Mouse (Mus musculus) midbrain, postnatal 0 days (tissue): ENCODE measurements at regions not wholly inside any gene's neighbourhood (a gene's known extent, or its start where the extent isn't known, plus 50 kb on each side); places are given as distances from the start of the nearest gene placed in this dataset.

Source experiments
- ATAC-seq: fragments of 200-750 bp; cut with Nextera tagmentation; 2 replicates; pipeline ENCODE4 v1.8.0; 2017; ENCODE audit warnings: moderate number of reproducible peaks, mild to moderate bottlenecking, moderate TSS enrichment, moderate library complexity; ENCODE audit not compliant: low FRiP score
- DNase-seq: peaks from one replicate; pipeline ENCODE4 v3.0.0-alpha.2; 2015; ENCODE audit warnings: low spot score
- H3K27ac ChIP-seq: fragments of 300-500 bp; sonication (generic); 2 replicates; pipeline ENCODE4 v1.5.1; 2014; ENCODE audit warnings: low read depth, mild to moderate bottlenecking, low read length, mixed read lengths
- H3K27me3 ChIP-seq: fragments of 300-500 bp; sonication (generic); 2 replicates; pipeline ENCODE4 v1.6.1; 2014; ENCODE audit warnings: low read length, control low read depth, mixed read lengths; ENCODE audit not compliant: insufficient read depth
- H3K36me3 ChIP-seq: fragments of 300-500 bp; sonication (generic); 2 replicates; pipeline ENCODE4 v1.6.1; 2014; ENCODE audit warnings: low read length, control low read depth, mixed read lengths; ENCODE audit not compliant: insufficient read depth
- H3K4me1 ChIP-seq: fragments of 300-500 bp; sonication (generic); 2 replicates; pipeline ENCODE4 v1.6.1; 2014; ENCODE audit warnings: mild to moderate bottlenecking, control low read depth, antibody characterized with exemption, low read length, mixed read lengths; ENCODE audit not compliant: insufficient read depth
- H3K4me2 ChIP-seq: fragments of 300-500 bp; sonication (generic); 2 replicates; pipeline ENCODE4 v1.6.1; 2014; ENCODE audit warnings: low read depth, mild to moderate bottlenecking, low read length, mixed read lengths; ENCODE audit not compliant: poor library complexity, severe bottlenecking
- H3K4me3 ChIP-seq: fragments of 300-500 bp; sonication (generic); 2 replicates; pipeline ENCODE4 v1.5.1; 2014; ENCODE audit warnings: low read depth, mild to moderate bottlenecking, low read length, moderate library complexity
- H3K9ac ChIP-seq: fragments of 300-500 bp; sonication (generic); replicated peaks from 2 replicates; pipeline ENCODE4 v1.6.1; 2014; ENCODE audit warnings: mild to moderate bottlenecking, low read length, moderate library complexity, mixed read lengths; ENCODE audit not compliant: poor library complexity, severe bottlenecking
- H3K9me3 ChIP-seq: fragments of 300-500 bp; sonication (generic); 2 replicates; pipeline ENCODE4 v1.6.1; 2016; ENCODE audit warnings: low read length, control low read depth
- CTCF ChIP-seq: IDR thresholded peaks from 2 replicates; pipeline ENCODE4 v1.5.1; 2016; ENCODE audit warnings: antibody characterized with exemption, mild to moderate bottlenecking
- WGBS: fragments of 180-500 bp; shearing (Covaris S2); extraction: QIAGEN DNeasy Blood & Tissue Kit; methylation state at CpG from one replicate; pipeline ENCODE4 v1.1.7; 2014; 5-methylcytosine and 5-hydroxymethylcytosine counted together

DNA sequence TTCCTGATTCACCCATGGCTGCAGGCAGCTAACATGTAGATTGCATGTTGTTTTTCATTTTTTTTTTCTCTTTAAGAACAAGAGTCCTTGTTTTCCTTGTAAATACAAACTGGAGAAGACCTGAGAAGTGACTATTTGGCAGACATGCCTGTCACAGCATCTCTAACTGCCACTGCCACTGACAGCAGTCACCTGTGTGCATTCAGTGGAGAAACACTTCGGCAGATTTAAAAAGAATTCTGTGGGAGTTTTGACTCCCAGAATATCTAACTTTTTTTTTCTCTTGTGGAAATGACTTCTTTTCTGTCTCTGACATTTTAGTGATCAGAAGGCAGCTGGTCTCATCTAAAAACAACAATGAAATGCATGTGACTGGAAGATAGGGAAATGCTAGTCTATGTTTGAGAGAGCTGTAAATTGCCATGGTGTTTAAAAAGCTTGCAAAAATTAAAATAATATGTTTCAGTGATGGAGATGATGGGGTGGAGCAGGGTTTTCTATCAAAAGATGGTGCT, 526.0 kb upstream of the Agtr1b start:
- no peaks in the 10 kb centered on the region for H3K27me3 ChIP-seq
- H3K27ac ChIP-seq: no peak overlapping the region
- no peaks in the 10 kb centered on the region for H3K36me3 ChIP-seq
- no peak for TF ChIP-seq CTCF
- 55% methylated on average over 1 of the region's 1 CpGs for WGBS
- no peak overlapping the region for H3K4me2 ChIP-seq
- ATAC-seq (no peak), DNase-seq (no peak)
- H3K4me3 ChIP-seq: no peak overlapping the region
- no peaks in the 10 kb centered on the region for H3K9me3 ChIP-seq
- H3K9ac ChIP-seq: no peak overlapping the region
- no peaks in the 10 kb centered on the region for H3K4me1 ChIP-seq

DNA sequence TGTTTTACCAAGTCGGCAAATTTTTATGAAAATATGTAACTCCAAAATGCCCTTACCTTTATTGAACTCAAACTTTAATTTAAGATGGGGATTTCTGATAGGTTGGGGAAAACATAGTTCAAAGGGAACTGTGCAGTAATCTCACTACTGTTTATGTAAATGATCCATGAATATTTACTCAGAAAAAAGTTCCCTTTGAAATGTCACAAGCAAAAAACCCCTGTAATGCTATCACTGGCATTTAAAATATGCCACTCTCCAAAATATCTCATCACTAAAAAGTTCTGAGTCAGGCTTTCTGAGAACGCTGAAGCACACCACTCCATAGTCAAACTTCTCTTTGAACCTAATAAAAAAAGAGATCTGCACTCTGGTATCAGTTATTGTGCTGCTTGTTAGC, 497.3 kb upstream of the Agtr1b start:
- Histone ChIP-seq H3K4me1 (no peaks in the 10 kb centered on the region), H3K9me3 (no peaks in the 10 kb centered on the region), H3K4me3 (no peak overlapping the region), H3K27ac (no peak overlapping the region), H3K27me3 (no peaks in the 10 kb centered on the region), H3K4me2 (no peak overlapping the region), H3K36me3 (no peaks in the 10 kb centered on the region), H3K9ac (no peak overlapping the region)
- ATAC-seq (no peak), DNase-seq (no peak)
- 66% methylated on average over 2 of the region's 2 CpGs for WGBS
- TF ChIP-seq CTCF: no peak

DNA sequence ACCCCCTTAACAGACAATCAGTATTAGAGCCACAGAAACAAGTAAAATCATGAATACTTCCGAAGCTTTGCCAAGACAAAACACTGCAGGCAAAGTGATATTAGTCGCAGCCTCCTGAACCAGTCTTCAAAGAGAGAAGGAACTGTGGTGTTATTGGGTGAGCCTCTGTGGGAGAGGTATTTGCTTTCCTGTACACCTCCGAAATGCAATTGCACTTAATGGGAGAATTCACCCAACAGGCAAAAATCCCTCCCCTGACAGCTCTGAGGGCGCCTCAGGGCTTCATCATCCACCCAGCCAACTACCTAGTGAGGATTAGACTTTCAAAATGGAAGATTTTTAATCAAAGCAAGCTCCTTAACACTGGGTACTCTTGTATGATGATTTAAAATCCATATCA, 464.1 kb upstream of the Agtr1b start:
- ATAC-seq: no peak
- Histone ChIP-seq H3K9me3 (no peaks in the 10 kb centered on the region), H3K9ac (no peak overlapping the region), H3K27me3 (no peaks in the 10 kb centered on the region), H3K4me1 (no peaks in the 10 kb centered on the region), H3K36me3 (no peaks in the 10 kb centered on the region), H3K4me3 (no peak overlapping the region), H3K4me2 (no peak overlapping the region), H3K27ac (no peak overlapping the region)
- 62% methylated on average over 4 of the region's 4 CpGs for WGBS
- no peak for DNase-seq
- TF ChIP-seq CTCF: no peak

DNA sequence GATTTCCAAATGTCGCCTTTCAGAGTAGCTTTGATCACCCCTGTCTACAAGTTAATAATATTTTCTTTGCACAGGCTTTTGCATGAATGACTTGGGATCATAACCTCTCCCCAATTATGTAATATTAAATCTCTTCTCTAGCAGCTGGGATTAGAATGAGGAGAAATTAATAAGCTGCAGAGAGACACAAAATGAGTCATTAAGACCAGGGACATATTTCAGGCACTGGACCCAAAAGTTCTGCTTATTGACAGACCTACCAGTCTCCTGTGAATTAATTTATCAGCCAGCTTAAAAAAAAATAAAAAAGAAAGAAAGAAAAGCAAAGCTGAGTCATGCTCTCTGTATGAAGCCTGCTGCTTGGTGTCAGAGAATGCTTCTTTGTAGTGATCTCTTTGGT, 462.4 kb upstream of the Agtr1b start:
- no peaks in the 10 kb centered on the region for H3K4me1 ChIP-seq
- no peak for DNase-seq

DNA sequence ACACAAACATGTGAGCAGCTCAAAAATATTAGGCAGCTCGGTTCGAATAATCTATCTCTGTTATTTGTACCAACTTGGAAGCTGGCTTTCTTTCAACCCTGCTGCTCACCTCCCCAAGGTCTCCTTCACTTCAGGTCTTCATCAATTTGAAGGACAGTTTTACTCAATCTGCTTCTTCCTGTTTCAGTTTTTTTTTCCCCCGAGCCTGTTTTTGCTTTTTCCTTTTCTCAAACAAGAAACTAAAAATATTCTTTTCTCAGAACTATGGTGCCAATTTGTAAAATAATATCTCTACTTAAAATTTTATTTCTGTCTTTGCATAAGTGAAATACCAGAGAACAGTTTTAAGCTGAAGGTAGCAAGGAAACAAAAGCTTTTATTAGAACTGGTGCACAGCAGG, 461.8 kb upstream of the Agtr1b start:
- H3K27ac ChIP-seq: no peak overlapping the region
- H3K9me3 ChIP-seq: no peaks in the 10 kb centered on the region
- ATAC-seq: no peak
- no peaks in the 10 kb centered on the region for H3K27me3 ChIP-seq
- no peak overlapping the region for H3K4me3 ChIP-seq
- no peak for TF ChIP-seq CTCF
- H3K36me3 ChIP-seq: no peaks in the 10 kb centered on the region
- no peak overlapping the region for H3K4me2 ChIP-seq
- WGBS: 80% methylated on average over 3 of the region's 3 CpGs
- no peaks in the 10 kb centered on the region for H3K4me1 ChIP-seq
- no peak for DNase-seq
- H3K9ac ChIP-seq: no peak overlapping the region

More for the DNA sequence above, 462.4 kb upstream of the Agtr1b start:
- H3K9ac ChIP-seq: no peak overlapping the region
- ATAC-seq: no peak
- H3K4me2 ChIP-seq: no peak overlapping the region
- no peaks in the 10 kb centered on the region for H3K27me3 ChIP-seq
- no peaks in the 10 kb centered on the region for H3K36me3 ChIP-seq
- no peak overlapping the region for H3K4me3 ChIP-seq
- WGBS: 69% methylated on average over 1 of the region's 1 CpGs
- no peak overlapping the region for H3K27ac ChIP-seq
- no peak for TF ChIP-seq CTCF
- no peaks in the 10 kb centered on the region for H3K9me3 ChIP-seq

DNA sequence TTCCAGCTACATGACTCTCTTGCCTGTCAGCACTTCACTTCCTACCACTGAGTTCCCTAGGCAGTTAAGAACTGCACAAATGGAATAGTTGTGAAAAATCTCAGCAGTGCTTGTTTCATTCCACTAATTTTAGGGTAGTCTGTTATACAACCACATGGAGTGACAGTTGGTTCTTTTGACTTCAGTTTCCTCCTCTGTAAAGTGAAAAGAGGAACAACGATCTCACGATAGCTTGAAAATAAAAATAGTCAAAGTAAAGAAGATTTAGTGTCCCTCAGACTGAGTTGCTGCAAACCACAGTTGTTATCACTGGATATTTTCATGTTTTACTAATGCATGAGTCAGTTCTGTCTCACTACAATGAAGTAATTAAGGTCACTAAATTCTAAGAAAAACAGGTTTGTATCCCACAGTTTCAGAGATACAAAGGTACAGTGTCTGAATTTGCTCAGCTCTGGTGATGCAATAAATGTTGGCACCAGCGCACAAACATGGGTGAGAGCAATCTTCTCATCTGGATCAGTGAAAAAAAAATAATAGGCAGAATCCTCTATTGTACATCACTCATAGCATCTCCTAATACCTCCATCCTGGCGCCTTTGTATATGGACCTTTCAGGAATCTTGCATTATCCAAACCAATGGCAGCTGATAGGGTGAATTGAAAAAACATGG, 458.8 kb upstream of the Agtr1b start:
- Histone ChIP-seq H3K9ac (no peak overlapping the region), H3K9me3 (no peaks in the 10 kb centered on the region), H3K4me2 (no peak overlapping the region), H3K4me3 (no peak overlapping the region), H3K4me1 (0 out of 2 replicates have a peak, but pooled peaks cover 2% of the 10 kb centered on the region), H3K36me3 (no peaks in the 10 kb centered on the region), H3K27ac (no peak overlapping the region), H3K27me3 (no peaks in the 10 kb centered on the region)
- ATAC-seq: no peak
- 92% methylated on average over 4 of the region's 4 CpGs for WGBS
- no peak for DNase-seq
- TF ChIP-seq CTCF: no peak
